Mouse (Mus musculus): ENCODE results near the gene Ap1g1. TPM values are rescaled to one million over a fixed set of nuclear protein-coding genes. Genes with fewer than 3 reads are reported as not detected.
A peak's percentile ranks its signal among the peaks of the same experiment; 100 is the strongest.
"Not testable (repeated sequence)": the region's sequence is repeated elsewhere in the genome, so short reads cannot be mapped to it uniquely, and the experiment has no call there.

Ap1g1 gene
- polyA plus RNA-seq, 1 experiment = 80.9 TPM

DNA sequence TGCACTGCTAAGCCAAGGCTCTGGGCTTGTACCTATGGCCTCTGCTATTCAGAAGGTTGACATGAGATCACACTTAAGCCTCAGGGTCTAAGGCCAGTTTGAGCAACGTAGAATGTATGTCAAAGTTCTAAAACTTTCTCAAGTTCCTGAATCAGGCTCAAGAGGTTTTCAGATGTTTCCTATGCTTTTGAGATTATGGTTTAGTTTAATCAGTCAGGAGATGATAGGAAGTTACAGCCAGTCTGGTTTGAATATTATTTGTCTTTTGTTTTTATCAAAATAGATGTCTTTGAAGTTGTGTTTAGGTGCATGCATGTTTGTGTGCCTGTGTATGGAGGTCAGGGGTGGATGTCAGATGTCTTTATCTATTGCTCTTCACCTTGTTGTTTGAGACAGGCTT is 92.7 kb downstream of the Ap1g1 start:
- Histone ChIP-seq H3K4me3 (ENCODE audit: insufficient read depth, low read length) (no peak overlapping the region), H3K4me1 (ENCODE audit: control insufficient read depth, insufficient read depth, low read length) (peaks cover 8% of the 10 kb centered on the region), H3K27ac (ENCODE audit: insufficient read depth, low read depth, low read length) (no peak overlapping the region)
- no peak for TF ChIP-seq POLR2A (IDR thresholded peaks at IDR 0.05; ENCODE audit: borderline replicate concordance, low read depth, low read length)
- TF ChIP-seq CTCF (IDR thresholded peaks at IDR 0.05; ENCODE audit: low read depth, low read length) = no peak

DNA sequence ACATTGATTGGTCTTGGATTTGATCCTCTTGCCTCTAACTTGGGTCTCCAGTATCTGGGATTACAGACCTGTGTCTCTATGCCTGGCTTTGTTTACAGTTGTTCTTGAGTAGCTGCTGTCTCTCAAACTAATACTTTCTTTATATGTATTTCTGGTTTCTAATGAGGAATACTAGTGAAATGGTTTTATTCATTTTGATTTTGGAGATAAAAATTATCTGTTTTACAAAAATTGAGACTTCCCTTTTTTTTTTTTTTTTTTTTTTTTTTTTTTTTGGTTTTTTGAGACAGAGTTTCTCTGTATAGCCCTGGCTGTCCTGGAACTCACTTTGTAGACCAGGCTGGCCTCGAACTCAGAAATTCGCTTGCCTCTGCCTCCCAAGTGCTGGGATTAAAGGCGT is 95.4 kb downstream of the Ap1g1 start:
- not testable (repeated sequence) for H3K4me3 ChIP-seq (ENCODE audit: insufficient read depth, low read length); H3K27ac ChIP-seq (ENCODE audit: insufficient read depth, low read depth, low read length); H3K4me1 ChIP-seq (ENCODE audit: control insufficient read depth, insufficient read depth, low read length)

DNA sequence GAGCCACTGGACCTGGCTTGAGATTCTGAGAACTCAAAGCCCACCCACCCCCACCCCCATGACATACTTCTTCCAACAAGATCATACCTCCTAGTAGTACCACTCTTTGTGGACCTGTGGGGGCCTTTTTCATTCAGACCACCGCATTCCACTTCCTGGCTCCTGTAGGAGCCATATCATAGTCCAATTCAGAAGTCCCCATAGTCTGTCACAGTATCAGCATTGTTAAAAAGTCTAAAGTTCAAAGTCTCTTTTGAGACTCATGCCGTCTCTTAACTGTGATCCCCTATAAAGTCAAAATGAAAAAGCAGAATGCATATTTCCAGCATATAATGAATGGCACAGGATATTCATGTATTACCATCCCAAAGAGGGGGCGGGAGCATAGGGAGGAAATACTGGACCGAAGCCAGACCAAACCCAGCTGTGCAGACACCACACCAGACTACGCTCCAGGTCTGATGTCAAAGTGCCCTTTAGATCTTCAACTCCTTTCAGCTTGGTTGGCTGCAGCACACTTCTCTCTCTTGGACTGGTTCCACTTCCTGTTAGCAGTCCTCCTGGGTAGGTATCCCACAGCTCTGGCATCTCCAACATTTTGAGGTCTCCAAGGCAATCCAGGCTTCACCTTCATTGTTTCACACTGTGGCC is 101.8 kb downstream of the Ap1g1 start:
- Histone ChIP-seq H3K27ac (ENCODE audit: insufficient read depth, low read depth, low read length) (no peak overlapping the region), H3K4me3 (ENCODE audit: insufficient read depth, low read length) (no peak overlapping the region), H3K4me1 (ENCODE audit: control insufficient read depth, insufficient read depth, low read length) (no peaks in the 10 kb centered on the region)
- no peak for TF ChIP-seq POLR2A (IDR thresholded peaks at IDR 0.05; ENCODE audit: borderline replicate concordance, low read depth, low read length)
- no peak for TF ChIP-seq CTCF (IDR thresholded peaks at IDR 0.05; ENCODE audit: low read depth, low read length)

- H3K4me1 ChIP-seq (ENCODE audit: control insufficient read depth, insufficient read depth, low read length) = no peaks in the 10 kb centered on the region
- no peak for TF ChIP-seq POLR2A (IDR thresholded peaks at IDR 0.05; ENCODE audit: borderline replicate concordance, low read depth, low read length)
- TF ChIP-seq CTCF (IDR thresholded peaks at IDR 0.05; ENCODE audit: low read depth, low read length) = no peak
- H3K27ac ChIP-seq (ENCODE audit: insufficient read depth, low read depth, low read length) = no peak overlapping the region
- no peak overlapping the region for H3K4me3 ChIP-seq (ENCODE audit: insufficient read depth, low read length)
These were observed 106.9 kb downstream of the Ap1g1 start for GRCm38 (mm10) chr8:109885294-109885693.

DNA sequence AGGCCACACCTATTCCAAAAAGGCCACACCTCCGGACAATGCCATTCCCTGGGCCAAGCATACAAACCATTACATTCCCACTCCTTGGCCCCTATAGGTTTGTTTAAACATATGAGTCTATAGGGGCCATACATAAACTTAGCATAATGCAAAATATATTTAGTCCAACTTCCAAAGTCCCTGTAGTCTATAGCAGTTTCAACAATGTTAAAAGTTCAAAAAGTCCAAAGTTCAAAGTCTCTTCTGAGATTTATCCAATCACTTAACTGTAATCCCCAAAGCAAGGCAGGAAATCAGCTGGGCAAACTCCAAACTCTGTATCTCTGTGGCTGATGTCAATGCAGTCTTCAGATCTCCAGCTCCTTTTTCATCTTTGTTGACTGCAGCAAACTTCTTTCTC is 110.9 kb downstream of the Ap1g1 start:
- H3K27ac ChIP-seq (ENCODE audit: insufficient read depth, low read depth, low read length) = no peak overlapping the region
- H3K4me3 ChIP-seq (ENCODE audit: insufficient read depth, low read length) = no peak overlapping the region
- TF ChIP-seq POLR2A (IDR thresholded peaks at IDR 0.05; ENCODE audit: borderline replicate concordance, low read depth, low read length) = no peak
- TF ChIP-seq CTCF (IDR thresholded peaks at IDR 0.05; ENCODE audit: low read depth, low read length) = no peak
- H3K4me1 ChIP-seq (ENCODE audit: control insufficient read depth, insufficient read depth, low read length) = no peaks in the 10 kb centered on the region

GRCm38 (mm10) chr8:109890794-109891585 is 112.6 kb downstream of the Ap1g1 start:
- Histone ChIP-seq H3K4me1 (ENCODE audit: control insufficient read depth, insufficient read depth, low read length) (no peaks in the 10 kb centered on the region), H3K27ac (ENCODE audit: insufficient read depth, low read depth, low read length) (no peak overlapping the region), H3K4me3 (ENCODE audit: insufficient read depth, low read length) (no peak overlapping the region)
- TF ChIP-seq POLR2A (IDR thresholded peaks at IDR 0.05; ENCODE audit: borderline replicate concordance, low read depth, low read length) (no peak), CTCF (IDR thresholded peaks at IDR 0.05; ENCODE audit: low read depth, low read length) (no peak)

DNA sequence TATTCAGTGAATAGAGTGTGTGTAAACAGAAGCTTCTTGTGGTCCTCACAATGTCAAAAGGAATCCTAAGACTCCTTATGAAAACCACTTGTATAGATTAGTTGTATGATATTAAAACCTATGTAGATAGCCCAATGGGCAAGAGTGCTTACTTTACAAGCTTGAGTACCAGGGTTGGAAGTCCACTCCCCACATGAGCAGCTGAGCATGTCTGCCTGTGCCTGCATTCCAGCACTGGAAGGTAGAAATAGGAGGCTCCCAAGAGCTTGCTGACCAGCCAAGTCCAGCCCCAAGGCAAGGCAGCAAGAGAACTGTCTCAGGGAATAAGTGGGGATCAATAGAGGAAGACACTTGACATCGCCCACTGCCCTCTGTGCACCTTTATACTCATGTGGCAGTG is 116.3 kb downstream of the Ap1g1 start:
- Histone ChIP-seq H3K27ac (ENCODE audit: insufficient read depth, low read depth, low read length) (no peak overlapping the region), H3K4me3 (ENCODE audit: insufficient read depth, low read length) (no peak overlapping the region), H3K4me1 (ENCODE audit: control insufficient read depth, insufficient read depth, low read length) (no peaks in the 10 kb centered on the region)
- TF ChIP-seq POLR2A (IDR thresholded peaks at IDR 0.05; ENCODE audit: borderline replicate concordance, low read depth, low read length) (no peak), CTCF (IDR thresholded peaks at IDR 0.05; ENCODE audit: low read depth, low read length) (no peak)

DNA sequence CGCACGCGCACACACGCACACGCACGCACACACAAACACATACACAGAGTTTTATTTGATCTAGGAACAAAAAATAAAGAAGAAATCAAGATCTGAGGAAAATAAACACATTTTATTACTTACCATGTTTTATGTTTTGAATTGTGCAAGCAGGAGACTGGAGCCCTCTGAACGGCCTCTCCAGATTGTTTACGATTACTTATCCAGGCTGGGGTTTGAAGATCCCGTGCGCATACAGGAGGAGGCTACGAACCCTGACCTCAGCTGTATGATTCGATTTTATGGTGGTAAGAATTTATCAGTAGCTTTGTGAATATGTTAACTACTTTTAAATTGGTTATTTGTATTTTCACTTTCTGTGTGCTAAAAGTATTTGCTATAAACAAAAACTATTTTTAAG is 117.0 kb downstream of the Ap1g1 start:
- no peak overlapping the region for H3K27ac ChIP-seq (ENCODE audit: insufficient read depth, low read depth, low read length)
- TF ChIP-seq CTCF (IDR thresholded peaks at IDR 0.05; ENCODE audit: low read depth, low read length) (no peak), POLR2A (IDR thresholded peaks at IDR 0.05; ENCODE audit: borderline replicate concordance, low read depth, low read length) (no peak)
- peaks cover 2% of the 10 kb centered on the region; the same call in 1 of the 2 replicates for H3K4me1 ChIP-seq (ENCODE audit: control insufficient read depth, insufficient read depth, low read length)
- no peak overlapping the region for H3K4me3 ChIP-seq (ENCODE audit: insufficient read depth, low read length)

GRCm38 (mm10) chr8:109902379-109902778 is 124.0 kb downstream of the Ap1g1 start:
- Histone ChIP-seq H3K4me3 (ENCODE audit: insufficient read depth, low read length) (no peak overlapping the region), H3K27ac (ENCODE audit: insufficient read depth, low read depth, low read length) (no peak overlapping the region), H3K4me1 (ENCODE audit: control insufficient read depth, insufficient read depth, low read length) (peaks cover 42% of the 10 kb centered on the region)
- TF ChIP-seq CTCF (IDR thresholded peaks at IDR 0.05; ENCODE audit: low read depth, low read length) = no peak
- TF ChIP-seq POLR2A (IDR thresholded peaks at IDR 0.05; ENCODE audit: borderline replicate concordance, low read depth, low read length) = no peak

- peak overlapping the region; percentile 50 for H3K27ac ChIP-seq (ENCODE audit: insufficient read depth, low read depth, low read length)
- H3K4me3 ChIP-seq (ENCODE audit: insufficient read depth, low read length) = peak overlapping the region; percentile 10; the same call in 1 of the 2 replicates
- peaks cover 42% of the 10 kb centered on the region for H3K4me1 ChIP-seq (ENCODE audit: control insufficient read depth, insufficient read depth, low read length)
- TF ChIP-seq CTCF (IDR thresholded peaks at IDR 0.05; ENCODE audit: low read depth, low read length) (no peak), POLR2A (IDR thresholded peaks at IDR 0.05; ENCODE audit: borderline replicate concordance, low read depth, low read length) (no peak)
These were observed 125.6 kb downstream of the Ap1g1 start for GRCm38 (mm10) chr8:109903909-109904469.
